Mouse (Mus musculus): Measurements from ENCODE around the gene Olfr1129.
"Not testable (repeated sequence)": the region's sequence is repeated elsewhere in the genome, so short reads cannot be mapped to it uniquely, and the experiment has no call there.

Olfr1129 gene

GRCm38 (mm10) chr2:87573602-87574001 is at the start of gene Olfr1129:
TSS of gene Olfr1129 (plus strand) at chr2:87573902.
- DNase-seq (ENCODE audit: low spot score): not testable (repeated sequence)

- DNase-seq (ENCODE audit: low spot score): peak; percentile 3
Measured at GRCm38 (mm10) chr2:87525899-87526616, 47.6 kb upstream of the Olfr1129 start.

- DNase-seq (ENCODE audit: low spot score): no peak
Measured at GRCm38 (mm10) chr2:87531496-87531895, 42.2 kb upstream of the Olfr1129 start, which contains the start of gene Olfr153. TSS of gene Olfr153 (plus strand) at chr2:87531796.

- no peak for DNase-seq (ENCODE audit: low spot score)
Measured at GRCm38 (mm10) chr2:87534826-87535225, 38.9 kb upstream of the Olfr1129 start.

GRCm38 (mm10) chr2:87545442-87545841 is 28.3 kb upstream of the Olfr1129 start, which contains the start of gene Olfr1128:
TSS of gene Olfr1128 (minus strand) at chr2:87545542.
- DNase-seq (ENCODE audit: low spot score): no peak

GRCm38 (mm10) chr2:87605912-87606311 is 32.2 kb downstream of the Olfr1129 start, which contains the start of gene Olfr1130:
TSS of gene Olfr1130 (plus strand) at chr2:87606212.
- not testable (repeated sequence) for DNase-seq (ENCODE audit: low spot score)

GRCm38 (mm10) chr2:87626804-87627203 is 53.1 kb downstream of the Olfr1129 start, which contains the start of gene Olfr1131:
TSS of gene Olfr1131 (plus strand) at chr2:87627104.
- DNase-seq (ENCODE audit: low spot score): no peak
